Mouse (Mus musculus) effector memory CD4-positive, alpha-beta T cell, adult 7 months (primary cell): Measurements from ENCODE around the gene Bmper. TPM values are rescaled to one million over a fixed set of nuclear protein-coding genes. Genes with fewer than 3 reads are reported as not detected.

Source experiments
- polyA plus RNA-seq: library from polyadenylated mRNA; unstranded; fragments of 100-300 nt; shearing (Covaris generic); gene quantifications from one replicate; pipeline ENCODE4 v1.2.1, GENCODE M21; 2017

The Bmper gene
- not detected for polyA plus RNA-seq

GRCm38 (mm10) chr9:23222841-23223548, at the start of gene Bmper:
Bmper (plus strand) TSS chr9:23223076.

